Mouse (Mus musculus) spleen, adult 2 months (tissue): ENCODE measurements around the gene Anapc13.

Experiments used
- CTCF ChIP-seq: fragments of 200-500 bp; IDR thresholded peaks from 2 replicates; pipeline ENCODE4 v1.5.1; 2011; ENCODE audit warnings: mild to moderate bottlenecking, inconsistent platforms; ENCODE audit not compliant: insufficient read depth, insufficient read length, insufficient replicate concordance; ENCODE audit errors: extremely low read depth
- POLR2A ChIP-seq: fragments of 200-500 bp; IDR thresholded peaks from 2 replicates; pipeline ENCODE4 v1.6.1; 2011; ENCODE audit warnings: low read depth, low read length, inconsistent platforms

DNA sequence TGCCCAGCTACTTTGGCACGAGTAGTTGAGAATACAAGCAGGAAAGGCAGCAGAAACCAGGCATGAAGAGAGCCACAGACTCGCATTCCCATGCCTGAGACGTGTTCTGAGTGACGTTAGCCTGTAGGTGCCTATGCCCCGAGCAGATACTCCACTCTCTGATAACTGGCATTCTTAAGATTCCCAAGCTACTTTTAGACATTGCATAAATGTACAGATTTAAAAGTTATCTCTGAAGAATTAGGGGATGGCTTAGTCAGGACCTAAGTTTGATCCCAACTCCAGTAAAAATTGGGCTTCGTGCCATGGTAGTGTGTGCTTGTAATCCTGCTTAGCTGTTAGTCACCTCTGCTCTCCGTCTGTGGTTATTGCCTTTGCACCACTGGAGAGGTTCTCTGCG is 8.4 kb downstream of the Anapc13 start:
- no peak for TF ChIP-seq POLR2A
- TF ChIP-seq CTCF, result no peak
